Mouse (Mus musculus) liver, embryonic 14.5 days (tissue): Measurements from ENCODE around the gene Inca1.

Experiments
- CTCF ChIP-seq: IDR thresholded peaks from 2 replicates; pipeline ENCODE4 v1.5.1; 2016; ENCODE audit warnings: antibody characterized with exemption, low read depth, control low read depth
- EP300 ChIP-seq: IDR thresholded peaks from 2 replicates; pipeline ENCODE4 v1.6.1; 2016; ENCODE audit warnings: antibody characterized with exemption, low read depth

- no peak for TF ChIP-seq EP300
- TF ChIP-seq CTCF: no peak
These were observed 47.7 kb downstream of the Inca1 start for GRCm38 (mm10) chr11:70652029-70652883.
